Mouse (Mus musculus) neural tube, embryonic 15.5 days (tissue): ENCODE data around the gene Klf12. TPM values are rescaled to one million over a fixed set of nuclear protein-coding genes. Genes with fewer than 3 reads are reported as not detected.

ENCODE experiments used
- ATAC-seq: fragments of 200-750 bp; cut with Nextera tagmentation; 2 replicates; pipeline ENCODE4 v1.8.0; 2017; ENCODE audit warnings: mild to moderate bottlenecking, moderate TSS enrichment, moderate library complexity; ENCODE audit not compliant: low FRiP score
- H3K27ac ChIP-seq: fragments of 300-500 bp; sonication (generic); replicated peaks from 2 replicates; pipeline ENCODE4 v1.5.1; 2015; ENCODE audit warnings: mild to moderate bottlenecking, inconsistent platforms
- H3K27me3 ChIP-seq: fragments of 300-500 bp; sonication (generic); replicated peaks from 2 replicates; pipeline ENCODE4 v1.6.1; 2015; ENCODE audit warnings: inconsistent platforms
- H3K36me3 ChIP-seq: fragments of 300-500 bp; sonication (generic); 2 replicates; pipeline ENCODE4 v1.6.1; 2015; ENCODE audit warnings: inconsistent platforms
- H3K4me1 ChIP-seq: fragments of 300-500 bp; sonication (generic); 2 replicates; pipeline ENCODE4 v1.6.1; 2015; ENCODE audit warnings: inconsistent platforms
- H3K4me2 ChIP-seq: fragments of 300-500 bp; sonication (generic); 2 replicates; pipeline ENCODE4 v1.6.1; 2015; ENCODE audit warnings: inconsistent platforms, mild to moderate bottlenecking, moderate library complexity
- H3K4me3 ChIP-seq: fragments of 300-500 bp; sonication (generic); replicated peaks from 2 replicates; pipeline ENCODE4 v1.5.1; 2015; ENCODE audit warnings: mild to moderate bottlenecking, inconsistent platforms
- H3K9ac ChIP-seq: fragments of 300-500 bp; sonication (generic); replicated peaks from 2 replicates; pipeline ENCODE4 v1.6.1; 2015; ENCODE audit warnings: mild to moderate bottlenecking, inconsistent platforms
- H3K9me3 ChIP-seq: fragments of 300-500 bp; sonication (generic); replicated peaks from 2 replicates; pipeline ENCODE4 v1.6.1; 2016; ENCODE audit warnings: inconsistent platforms
- whole genome bisulfite sequencing: fragments of 180-500 bp; shearing (Covaris S2); methylation state at CpG from one replicate; pipeline ENCODE4 v1.1.7; 2015; ENCODE audit warnings: mixed read lengths; 5-methylcytosine and 5-hydroxymethylcytosine counted together
- polyA plus RNA-seq: library from polyadenylated mRNA; unstranded; fragments of >200 nt; fragmentation: Nextera tagmentation; extraction: Ambion mirVana; gene quantifications from 2 replicates; pipeline ENCODE4 v1.2.1, GENCODE M21; 2015

The Klf12 gene
- polyA plus RNA-seq, 1 experiment from 2014 or later: 35.6 TPM

- 97% methylated on average over 6 of the region's 6 CpGs for WGBS
- Histone ChIP-seq H3K27me3 (no peaks in the 10 kb centered on the region), H3K9me3 (no peaks in the 10 kb centered on the region), H3K4me3 (no peak overlapping the region), H3K27ac (no peak overlapping the region), H3K9ac (no peak overlapping the region), H3K4me2 (no peak overlapping the region), H3K36me3 (no peaks in the 10 kb centered on the region), H3K4me1 (no peaks in the 10 kb centered on the region)
- no peak for ATAC-seq
Measured at GRCm38 (mm10) chr14:100227717-100228116, 56.8 kb downstream of the Klf12 start.

- Histone ChIP-seq H3K4me2 (no peak overlapping the region), H3K27ac (no peak overlapping the region), H3K9me3 (no peaks in the 10 kb centered on the region), H3K9ac (no peak overlapping the region), H3K4me3 (no peak overlapping the region), H3K4me1 (peaks cover 7% of the 10 kb centered on the region; the same call in 1 of the 2 replicates), H3K36me3 (no peaks in the 10 kb centered on the region), H3K27me3 (no peaks in the 10 kb centered on the region)
- ATAC-seq: no peak
- WGBS: 70% methylated on average over 4 of the region's 4 CpGs
Measured at GRCm38 (mm10) chr14:100224151-100224550, 60.3 kb downstream of the Klf12 start.

GRCm38 (mm10) chr14:100222260-100222659, 62.2 kb downstream of the Klf12 start:
- ATAC-seq: no peak
- Histone ChIP-seq H3K9me3 (no peaks in the 10 kb centered on the region), H3K9ac (no peak overlapping the region), H3K4me3 (no peak overlapping the region), H3K4me1 (peaks cover 7% of the 10 kb centered on the region; the same call in 1 of the 2 replicates), H3K4me2 (no peak overlapping the region), H3K27me3 (no peaks in the 10 kb centered on the region), H3K27ac (no peak overlapping the region), H3K36me3 (no peaks in the 10 kb centered on the region)
- WGBS: 90% methylated on average over 4 of the region's 4 CpGs

- Histone ChIP-seq H3K4me2 (no peak overlapping the region), H3K4me3 (no peak overlapping the region), H3K36me3 (no peaks in the 10 kb centered on the region), H3K27me3 (no peaks in the 10 kb centered on the region), H3K9ac (no peak overlapping the region), H3K4me1 (peaks cover 11% of the 10 kb centered on the region), H3K27ac (no peak overlapping the region), H3K9me3 (no peaks in the 10 kb centered on the region)
- ATAC-seq: no peak
- WGBS: 43% methylated on average over 4 of the region's 4 CpGs
Measured at GRCm38 (mm10) chr14:100215213-100215785, 69.2 kb downstream of the Klf12 start.

GRCm38 (mm10) chr14:100213066-100213465, 71.4 kb downstream of the Klf12 start:
- ATAC-seq: no peak

GRCm38 (mm10) chr14:100211826-100212117, 72.7 kb downstream of the Klf12 start:
- WGBS: 56% methylated on average over 4 of the region's 4 CpGs
- H3K4me3 ChIP-seq: no peak overlapping the region
- no peak overlapping the region for H3K27ac ChIP-seq
- ATAC-seq: no peak
- no peaks in the 10 kb centered on the region for H3K36me3 ChIP-seq
- no peaks in the 10 kb centered on the region for H3K9me3 ChIP-seq
- peaks cover 16% of the 10 kb centered on the region for H3K4me1 ChIP-seq
- no peak overlapping the region for H3K4me2 ChIP-seq
- no peaks in the 10 kb centered on the region for H3K27me3 ChIP-seq
- H3K9ac ChIP-seq: no peak overlapping the region

More at GRCm38 (mm10) chr14:100213066-100213465, 71.4 kb downstream of the Klf12 start:
- Histone ChIP-seq H3K9me3 (no peaks in the 10 kb centered on the region), H3K4me2 (no peak overlapping the region), H3K4me1 (peaks cover 16% of the 10 kb centered on the region), H3K27me3 (no peaks in the 10 kb centered on the region), H3K36me3 (no peaks in the 10 kb centered on the region), H3K27ac (no peak overlapping the region), H3K9ac (no peak overlapping the region), H3K4me3 (no peak overlapping the region)
- WGBS: 87% methylated on average over 7 of the region's 7 CpGs

- no peak overlapping the region for H3K4me2 ChIP-seq
- peak overlapping the region; percentile 28; the same call in 1 of the 2 replicates for H3K27ac ChIP-seq
Measured at GRCm38 (mm10) chr14:100211036-100211825, 73.2 kb downstream of the Klf12 start.

GRCm38 (mm10) chr14:100209814-100210419, 74.6 kb downstream of the Klf12 start:
- no peak overlapping the region for H3K9ac ChIP-seq
- no peaks in the 10 kb centered on the region for H3K9me3 ChIP-seq
- H3K27ac ChIP-seq: no peak overlapping the region
- H3K4me2 ChIP-seq: 0 out of 2 replicates have a peak overlapping the region, but pooled peaks have one; percentile 7
- no peaks in the 10 kb centered on the region for H3K27me3 ChIP-seq
- WGBS: 25% methylated on average over 12 of the region's 12 CpGs
- no peak for ATAC-seq
- no peak overlapping the region for H3K4me3 ChIP-seq
- peaks cover 13% of the 10 kb centered on the region for H3K4me1 ChIP-seq
- H3K36me3 ChIP-seq: no peaks in the 10 kb centered on the region

More at GRCm38 (mm10) chr14:100211036-100211825, 73.2 kb downstream of the Klf12 start:
- H3K9me3 ChIP-seq: no peaks in the 10 kb centered on the region
- no peaks in the 10 kb centered on the region for H3K27me3 ChIP-seq
- H3K36me3 ChIP-seq: no peaks in the 10 kb centered on the region
- ATAC-seq: 0 out of 2 replicates have a peak, but pooled peaks have one; percentile 12
- peaks cover 13% of the 10 kb centered on the region for H3K4me1 ChIP-seq
- H3K4me3 ChIP-seq: no peak overlapping the region
- no peak overlapping the region for H3K9ac ChIP-seq
- 63% methylated on average over 11 of the region's 11 CpGs for WGBS

GRCm38 (mm10) chr14:100207081-100207480, 77.4 kb downstream of the Klf12 start:
- H3K4me2 ChIP-seq: no peak overlapping the region
- no peaks in the 10 kb centered on the region for H3K36me3 ChIP-seq
- peaks cover 13% of the 10 kb centered on the region for H3K4me1 ChIP-seq
- no peak for ATAC-seq
- no peaks in the 10 kb centered on the region for H3K9me3 ChIP-seq
- no peak overlapping the region for H3K9ac ChIP-seq
- no peak overlapping the region for H3K4me3 ChIP-seq
- 72% methylated on average over 3 of the region's 3 CpGs for WGBS
- no peak overlapping the region for H3K27ac ChIP-seq
- H3K27me3 ChIP-seq: no peaks in the 10 kb centered on the region

GRCm38 (mm10) chr14:100206207-100206606, 78.3 kb downstream of the Klf12 start:
- no peak for ATAC-seq
- Histone ChIP-seq H3K9ac (no peak overlapping the region), H3K9me3 (no peaks in the 10 kb centered on the region), H3K4me1 (peaks cover 12% of the 10 kb centered on the region), H3K27me3 (no peaks in the 10 kb centered on the region), H3K27ac (no peak overlapping the region), H3K4me3 (no peak overlapping the region), H3K4me2 (no peak overlapping the region), H3K36me3 (no peaks in the 10 kb centered on the region)
- 97% methylated on average over 3 of the region's 3 CpGs for WGBS

- Histone ChIP-seq H3K4me2 (no peak overlapping the region), H3K4me3 (no peak overlapping the region), H3K27me3 (no peaks in the 10 kb centered on the region), H3K9ac (no peak overlapping the region), H3K27ac (no peak overlapping the region), H3K9me3 (no peaks in the 10 kb centered on the region), H3K36me3 (no peaks in the 10 kb centered on the region), H3K4me1 (no peaks in the 10 kb centered on the region)
- ATAC-seq: no peak
- 94% methylated on average over 6 of the region's 6 CpGs for WGBS
Measured at GRCm38 (mm10) chr14:100200058-100200688, 84.3 kb downstream of the Klf12 start.
